Mouse (Mus musculus) left cerebral cortex, postnatal 4 days (tissue): ENCODE measurements around the gene B3gat3. TPM values are rescaled to one million over a fixed set of nuclear protein-coding genes. Genes with fewer than 3 reads are reported as not detected.
A peak's percentile ranks its signal among the peaks of the same experiment; 100 is the strongest.
"Not testable (repeated sequence)": the region's sequence is repeated elsewhere in the genome, so short reads cannot be mapped to it uniquely, and the experiment has no call there.

ENCODE experiments used
- DNase-seq: peaks from one replicate; pipeline ENCODE4 v3.0.0-alpha.2; 2022
- intact Hi-C: fragments of 180-260 bp; cut with DNase I; formaldehyde crosslinking; loops from one replicate; pipeline ENCODE4 v1.15.1; 2025
- total RNA-seq, 2 experiments: library from RNA; stranded (reverse); gene quantifications; 2 replicates each; pipeline ENCODE4 v1.2.3; 2021

The B3gat3 gene
- 100 to 1,000 TPM; 109 to 115 TPM for total RNA-seq

DNA sequence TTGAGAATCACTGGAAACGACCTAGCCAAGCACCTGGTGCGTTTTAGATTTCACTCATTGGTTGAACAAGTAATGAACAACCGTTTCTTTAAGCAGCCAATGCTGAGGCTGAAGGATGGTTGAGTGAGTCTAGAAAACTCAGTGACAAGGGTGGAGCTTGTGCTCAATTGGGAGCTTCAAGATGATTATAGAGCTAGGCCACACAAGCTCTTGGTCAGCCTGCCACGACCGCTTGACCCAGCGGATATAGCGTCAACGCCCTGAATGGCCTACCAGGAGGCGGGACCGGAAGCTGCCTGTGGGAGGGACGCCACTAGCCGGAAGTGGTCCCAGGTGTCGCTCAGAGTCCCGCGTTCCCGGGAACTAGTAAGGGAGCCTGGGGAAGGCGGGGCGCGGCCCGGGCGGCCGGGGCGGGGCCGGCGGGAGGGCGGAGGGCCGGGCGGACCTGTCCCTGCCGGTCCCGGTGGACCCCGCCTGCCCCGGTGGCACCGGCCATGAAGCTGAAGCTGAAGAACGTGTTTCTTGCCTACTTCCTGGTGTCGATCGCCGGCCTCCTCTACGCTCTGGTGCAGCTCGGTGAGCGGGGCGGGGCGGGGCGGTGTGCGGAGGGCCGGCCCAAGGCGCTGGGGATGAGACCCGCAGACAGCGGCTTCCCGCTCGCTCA, at the start of gene B3gat3:
Gene B3gat3 (plus strand): TSS at position 302 of the 664 bp plus-strand sequence.
- intact Hi-C loops = no loop called here
- peak; percentile 94 for DNase-seq

- intact Hi-C loops, DNase-seq: not testable (repeated sequence)
These were observed 49.8 kb upstream of the B3gat3 start for GRCm38 (mm10) chr19:8870381-8870780.

DNA sequence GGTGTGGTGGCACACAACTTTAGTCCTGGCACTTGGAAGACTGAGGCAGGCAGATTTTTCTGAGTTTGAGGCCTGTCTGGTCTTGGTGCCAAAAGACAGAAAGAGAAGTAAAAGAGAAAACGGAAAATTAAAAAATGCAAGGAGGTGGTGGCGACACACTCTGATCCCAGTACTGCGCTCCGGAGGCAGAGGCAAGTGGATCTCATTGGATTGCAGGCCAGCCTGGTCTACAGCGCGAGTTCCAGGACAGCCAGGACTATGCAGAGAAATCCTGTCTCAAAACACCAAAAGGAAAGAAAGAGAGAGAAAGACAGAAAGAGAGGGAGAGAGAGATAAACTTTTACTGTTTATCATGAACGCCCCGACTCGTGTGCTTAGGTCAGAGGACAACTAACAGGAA, 49.3 kb upstream of the B3gat3 start:
- DNase-seq = no peak
- intact Hi-C loops = no loop called here

GRCm38 (mm10) chr19:8871267-8872186, 48.6 kb upstream of the B3gat3 start, which contains the start of gene Ubxn1:
Gene Ubxn1 (plus strand): TSS chr19:8871496.
- peak; percentile 98 for DNase-seq
- intact Hi-C loops = no loop called here

DNA sequence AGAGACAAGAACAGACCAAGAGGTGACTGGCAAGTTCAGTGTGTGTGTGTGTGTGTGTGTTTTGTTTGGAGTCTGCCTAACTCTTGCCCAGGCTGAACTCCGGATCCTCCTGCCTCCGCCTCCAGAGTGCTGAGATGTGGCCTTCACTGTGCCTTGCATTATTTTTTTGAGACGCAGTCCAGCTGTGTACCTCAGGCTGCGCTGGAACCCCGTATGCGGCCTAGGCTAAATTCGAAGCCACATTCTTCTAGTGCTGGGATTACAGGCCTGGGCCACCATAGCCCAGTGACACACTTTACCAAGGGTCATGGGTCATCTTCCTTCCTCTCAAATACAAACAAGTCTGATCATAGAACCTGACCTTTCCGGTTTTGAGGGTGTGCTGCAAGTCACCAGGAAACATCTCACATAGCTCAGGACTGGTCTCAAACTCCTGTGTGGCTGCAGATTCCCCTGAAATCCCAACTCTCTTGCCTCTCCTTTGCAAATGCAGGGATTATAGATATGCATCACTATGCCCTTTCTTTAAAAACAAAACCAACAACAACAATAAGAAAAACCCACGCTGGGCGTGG, 47.8 kb upstream of the B3gat3 start:
- intact Hi-C loops = no loop called here
- DNase-seq = no peak

- intact Hi-C loops = no loop called here
- no peak for DNase-seq
These were observed 45.1 kb upstream of the B3gat3 start for GRCm38 (mm10) chr19:8875031-8875430.

- intact Hi-C loops = no loop called here
- DNase-seq = peak; percentile 89
These were observed 39.7 kb upstream of the B3gat3 start, which contains the start of gene Uqcc3 for GRCm38 (mm10) chr19:8880311-8881033. Gene Uqcc3 (minus strand): TSS chr19:8880923.

DNA sequence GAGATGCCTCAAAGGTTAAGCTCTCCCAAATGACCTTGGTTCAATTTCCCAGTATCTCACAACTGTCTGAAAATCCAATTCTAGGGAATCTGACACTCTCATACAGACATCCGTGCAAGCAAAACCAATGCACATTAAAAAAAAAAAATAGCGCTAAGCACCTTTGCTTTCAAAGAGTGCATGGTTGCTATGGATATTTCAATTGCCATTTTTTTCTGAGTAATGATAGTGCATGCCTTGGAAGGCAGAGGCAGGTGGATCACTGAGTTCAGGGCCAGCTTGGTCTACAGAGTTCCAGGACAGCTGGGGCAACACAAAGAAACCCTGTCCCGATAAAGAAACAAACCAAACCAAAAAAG, 39.2 kb upstream of the B3gat3 start:
- DNase-seq = no peak
- intact Hi-C loops = no loop called here

GRCm38 (mm10) chr19:8883616-8884015, 36.6 kb upstream of the B3gat3 start, which contains the start of the genes Lbhd1 and Gm49403:
Gene Lbhd1 (plus strand): TSS chr19:8883732.
Gene Gm49403 (plus strand): TSS chr19:8883930.
- DNase-seq = no peak

DNA sequence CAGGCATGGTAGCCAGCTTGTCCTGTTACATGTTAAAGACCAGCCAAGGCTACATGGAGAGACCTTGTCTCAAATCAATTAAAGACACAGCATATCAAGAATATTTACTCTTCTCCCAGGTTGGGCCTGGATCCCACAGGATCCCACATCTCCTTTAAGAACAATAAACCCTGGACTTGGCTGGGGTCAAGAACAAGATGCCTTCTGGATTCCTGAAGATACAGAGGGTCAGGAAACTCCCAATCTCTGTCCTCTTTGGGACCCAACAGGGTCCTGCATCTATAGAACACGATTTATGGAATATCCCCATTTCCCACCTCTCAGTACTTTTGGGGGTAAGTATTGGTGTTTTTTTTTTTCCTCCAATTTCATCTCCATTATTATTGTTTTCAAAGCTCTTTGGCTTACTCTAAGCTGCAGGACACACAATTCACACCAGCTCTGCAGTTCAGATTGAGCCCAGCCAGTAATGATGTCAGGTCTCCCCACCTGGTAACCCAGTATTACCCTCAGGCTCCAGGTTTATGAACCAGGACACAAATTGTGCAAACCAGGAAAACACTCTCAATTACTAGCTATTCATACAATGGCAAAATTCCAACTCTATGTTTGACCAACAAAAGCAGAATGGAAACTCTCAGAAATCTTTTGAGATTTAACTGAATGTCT, 33.1 kb upstream of the B3gat3 start:
- DNase-seq = no peak
- intact Hi-C loops = no loop called here

More at GRCm38 (mm10) chr19:8883616-8884015, 36.6 kb upstream of the B3gat3 start, which contains the start of the genes Lbhd1 and Gm49403:
- intact Hi-C loops = no loop called here

GRCm38 (mm10) chr19:8887585-8888463, 32.4 kb upstream of the B3gat3 start:
- no peak for DNase-seq
- intact Hi-C loops = no loop called here

DNA sequence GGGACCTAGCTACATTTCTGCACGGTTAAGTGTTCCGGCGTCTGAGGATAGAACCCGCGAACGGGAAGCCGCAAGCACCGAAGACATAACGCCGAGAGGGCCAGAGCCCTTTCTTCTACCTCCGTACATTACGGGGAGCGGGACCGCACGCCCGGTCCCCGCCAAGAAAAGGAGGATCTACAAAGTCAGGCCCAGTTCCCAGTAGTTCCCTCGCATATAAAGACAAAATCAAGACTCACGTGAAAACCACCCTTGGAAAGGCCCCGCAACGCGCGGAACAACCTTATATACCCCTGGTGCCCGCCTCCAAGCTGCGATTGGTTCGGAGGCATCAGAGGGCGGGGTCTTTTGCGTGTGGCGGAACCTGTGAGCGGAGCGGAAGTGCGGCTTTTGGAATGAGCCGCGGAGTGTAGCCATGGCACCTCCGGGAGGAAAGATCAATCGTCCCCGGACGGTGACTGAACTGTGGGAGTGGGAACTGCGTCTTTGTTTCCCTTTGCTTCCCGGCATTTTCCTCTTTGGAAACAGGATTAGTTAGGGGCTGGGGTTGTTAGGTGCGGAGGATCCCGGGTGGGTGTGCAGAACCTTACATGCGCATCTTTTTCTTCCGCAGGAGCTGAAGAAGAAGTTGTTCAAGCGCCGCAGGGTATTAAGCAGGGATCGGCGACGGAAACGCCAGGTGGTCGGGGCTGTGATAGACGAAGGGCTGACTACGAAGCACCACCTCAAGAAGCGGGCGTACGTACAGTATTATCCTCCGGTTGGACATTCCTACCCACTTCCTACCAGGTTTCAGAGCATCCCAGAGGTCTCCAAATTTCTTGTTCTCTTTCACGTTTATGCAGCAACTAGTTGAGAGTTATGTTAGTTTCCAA, 31.4 kb upstream of the B3gat3 start, which contains the start of the genes 1810009A15Rik and Gm49416:
Gene 1810009A15Rik (plus strand): TSS at position 343 of the 875 bp plus-strand sequence.
Gene Gm49416 (plus strand): TSS at position 416 of the 875 bp plus-strand sequence.
- DNase-seq = peak; percentile 97
- intact Hi-C loops = no loop called here

- DNase-seq = peak; percentile 81
- intact Hi-C loops = no loop called here
These were observed 27.1 kb upstream of the B3gat3 start, which contains the start of gene Ints5 for GRCm38 (mm10) chr19:8892829-8893766. Gene Ints5 (plus strand): TSS chr19:8893005.

GRCm38 (mm10) chr19:8895397-8895960, 24.7 kb upstream of the B3gat3 start:
- DNase-seq = no peak
- intact Hi-C loops = no loop called here

- intact Hi-C loops, DNase-seq: not testable (repeated sequence)
These were observed 23.9 kb upstream of the B3gat3 start for GRCm38 (mm10) chr19:8896231-8896630.

GRCm38 (mm10) chr19:8897211-8897864, 22.8 kb upstream of the B3gat3 start:
- intact Hi-C loops = not testable (repeated sequence)
- DNase-seq = peak; percentile 60
